Mouse (Mus musculus): ENCODE measurements around the gene Ano6. TPM values are rescaled to one million over a fixed set of nuclear protein-coding genes. Genes with fewer than 3 reads are reported as not detected.
A peak's percentile ranks its signal among the peaks of the same experiment; 100 is the strongest.

Gene Ano6
- polyA plus RNA-seq, 1 experiment from 2014 or later, result 46.4 TPM

DNA sequence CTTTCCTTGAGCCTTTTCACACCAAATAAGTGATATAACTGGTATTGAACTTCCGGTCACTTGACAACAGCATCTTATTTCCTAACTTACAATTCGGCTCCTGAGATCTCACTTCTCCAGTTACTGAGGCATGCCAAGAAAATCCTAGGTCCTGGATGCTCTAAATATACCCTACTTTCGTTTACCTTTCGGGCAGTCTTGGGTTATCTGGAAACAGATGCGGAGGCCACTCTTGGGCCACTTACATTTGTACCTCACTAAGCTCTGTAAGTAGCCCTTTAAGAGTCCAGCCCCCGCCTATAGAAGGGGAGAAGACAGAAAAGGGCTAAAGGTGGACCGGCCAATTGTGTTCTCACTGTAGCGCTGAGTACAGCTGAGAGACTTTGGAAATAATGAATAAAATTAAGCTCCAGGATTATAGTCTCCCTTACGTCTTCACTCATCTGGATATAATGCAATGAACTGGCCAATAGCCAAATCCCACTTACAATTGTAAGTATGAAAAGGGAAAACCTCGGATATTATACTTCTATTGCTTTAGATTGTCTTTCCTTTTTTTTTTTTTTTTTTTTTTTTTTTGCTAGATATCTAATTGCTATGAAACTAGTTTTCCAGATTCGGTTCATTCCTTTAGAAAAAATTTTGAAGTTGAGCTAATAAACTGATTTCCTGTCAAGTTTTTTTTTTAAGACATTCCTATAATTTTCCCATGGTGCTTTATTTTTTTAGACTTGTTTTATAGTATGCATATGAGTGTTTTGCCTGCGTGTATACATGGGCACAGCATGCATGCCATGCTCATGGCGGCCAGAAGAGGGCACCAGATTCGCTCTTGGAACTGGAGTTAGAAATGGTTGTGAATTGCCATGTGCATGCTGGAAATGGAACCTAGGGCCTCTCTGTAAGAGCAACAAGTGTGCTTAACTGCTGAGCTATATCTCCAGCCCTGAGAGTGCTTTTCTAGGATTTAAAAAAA is 17.5 kb upstream of the Ano6 start:
- H3K27me3 ChIP-seq (ENCODE audit: control insufficient read depth, insufficient read depth, low read length), result no peaks in the 10 kb centered on the region
- no peaks in the 10 kb centered on the region for H3K36me3 ChIP-seq (ENCODE audit: control insufficient read depth, insufficient read depth, low read length)
- no peak overlapping the region for H3K4me2 ChIP-seq (replicated peaks; ENCODE audit: low read depth, low read length)
- WGBS, result 56% methylated on average over 14 of the region's 14 CpGs
- ATAC-seq (ENCODE audit: insufficient number of reproducible peaks, insufficient read depth, low FRiP score, low read depth), result no peak
- no peak overlapping the region for H3K4me3 ChIP-seq (ENCODE audit: low read depth, low read length)
- H3K27ac ChIP-seq (ENCODE audit: low read length), result no peak overlapping the region
- H3K4me1 ChIP-seq (ENCODE audit: control insufficient read depth, insufficient read depth, low read length), result no peaks in the 10 kb centered on the region
- no peaks in the 10 kb centered on the region for H3K9me3 ChIP-seq (ENCODE audit: control insufficient read depth, low read depth, low read length)
- H3K9ac ChIP-seq (replicated peaks; ENCODE audit: low read depth, low read length), result no peak overlapping the region

DNA sequence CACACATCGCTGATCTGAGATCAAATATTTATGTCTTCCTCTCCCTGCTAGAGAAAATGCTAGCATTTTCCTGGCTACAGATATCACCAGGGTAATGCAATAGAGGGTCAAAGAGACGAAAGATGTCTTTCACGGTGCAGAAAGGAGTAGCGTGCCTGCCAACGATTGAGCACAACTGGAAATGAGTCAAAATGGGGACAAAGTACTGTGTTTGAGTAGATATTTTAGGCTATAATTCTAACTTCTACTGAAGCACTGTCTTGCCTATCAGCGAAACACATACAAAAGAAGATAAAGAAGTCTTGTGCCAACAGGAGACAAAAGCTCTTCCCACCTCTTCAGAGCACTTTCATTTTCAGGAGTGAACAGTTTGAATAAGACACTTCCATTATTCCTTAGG is 16.4 kb upstream of the Ano6 start:
- WGBS, result 77% methylated on average over 6 of the region's 6 CpGs

DNA sequence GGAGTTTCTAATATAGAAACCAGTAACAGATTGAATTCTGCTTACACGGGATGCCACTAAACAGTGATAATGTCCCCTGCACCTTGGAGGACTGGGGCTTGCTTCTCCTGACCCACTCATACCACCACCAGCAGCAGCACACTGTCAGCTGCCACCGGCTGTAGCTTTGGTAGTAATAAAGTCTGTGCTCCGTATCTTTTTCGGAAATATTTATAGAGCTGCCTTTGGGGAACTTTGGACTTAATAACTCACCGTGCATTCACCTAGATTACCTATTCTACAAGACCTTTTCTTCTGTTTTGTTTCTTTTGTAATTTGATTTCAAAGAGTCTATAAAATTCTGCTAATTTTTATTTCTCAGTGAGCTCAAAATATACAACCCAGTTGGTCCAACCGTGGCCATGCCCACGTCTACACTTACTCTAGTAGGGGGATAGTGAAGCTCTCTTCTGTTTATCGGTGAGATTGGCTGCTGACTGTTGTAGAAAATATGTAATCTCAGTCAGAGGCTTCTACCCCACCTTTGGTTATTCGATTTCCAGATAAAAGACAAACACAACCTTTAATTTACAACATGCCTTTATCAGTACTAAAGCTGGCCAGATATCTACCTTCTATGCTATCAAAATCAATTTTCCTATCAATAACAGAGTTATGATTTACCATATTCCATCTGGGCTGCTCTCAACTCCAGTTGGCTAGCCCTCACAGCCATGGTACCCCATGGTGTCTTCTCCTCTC is 15.8 kb upstream of the Ano6 start:
- Histone ChIP-seq H3K9me3 (ENCODE audit: control insufficient read depth, low read depth, low read length) (no peaks in the 10 kb centered on the region), H3K4me1 (ENCODE audit: control insufficient read depth, insufficient read depth, low read length) (no peaks in the 10 kb centered on the region), H3K27me3 (ENCODE audit: control insufficient read depth, insufficient read depth, low read length) (no peaks in the 10 kb centered on the region), H3K27ac (ENCODE audit: low read length) (no peak overlapping the region), H3K4me2 (replicated peaks; ENCODE audit: low read depth, low read length) (no peak overlapping the region), H3K9ac (replicated peaks; ENCODE audit: low read depth, low read length) (no peak overlapping the region), H3K4me3 (ENCODE audit: low read depth, low read length) (no peak overlapping the region), H3K36me3 (ENCODE audit: control insufficient read depth, insufficient read depth, low read length) (no peaks in the 10 kb centered on the region)
- WGBS, result 85% methylated on average over 9 of the region's 9 CpGs
- ATAC-seq (ENCODE audit: insufficient number of reproducible peaks, insufficient read depth, low FRiP score, low read depth), result no peak

More for the DNA sequence above, 16.4 kb upstream of the Ano6 start:
- no peak overlapping the region for H3K9ac ChIP-seq (replicated peaks; ENCODE audit: low read depth, low read length)
- no peak for ATAC-seq (ENCODE audit: insufficient number of reproducible peaks, insufficient read depth, low FRiP score, low read depth)
- no peaks in the 10 kb centered on the region for H3K9me3 ChIP-seq (ENCODE audit: control insufficient read depth, low read depth, low read length)
- H3K27ac ChIP-seq (ENCODE audit: low read length), result no peak overlapping the region
- no peak overlapping the region for H3K4me2 ChIP-seq (replicated peaks; ENCODE audit: low read depth, low read length)
- no peak overlapping the region for H3K4me3 ChIP-seq (ENCODE audit: low read depth, low read length)
- no peaks in the 10 kb centered on the region for H3K36me3 ChIP-seq (ENCODE audit: control insufficient read depth, insufficient read depth, low read length)
- H3K4me1 ChIP-seq (ENCODE audit: control insufficient read depth, insufficient read depth, low read length), result no peaks in the 10 kb centered on the region
- no peaks in the 10 kb centered on the region for H3K27me3 ChIP-seq (ENCODE audit: control insufficient read depth, insufficient read depth, low read length)

DNA sequence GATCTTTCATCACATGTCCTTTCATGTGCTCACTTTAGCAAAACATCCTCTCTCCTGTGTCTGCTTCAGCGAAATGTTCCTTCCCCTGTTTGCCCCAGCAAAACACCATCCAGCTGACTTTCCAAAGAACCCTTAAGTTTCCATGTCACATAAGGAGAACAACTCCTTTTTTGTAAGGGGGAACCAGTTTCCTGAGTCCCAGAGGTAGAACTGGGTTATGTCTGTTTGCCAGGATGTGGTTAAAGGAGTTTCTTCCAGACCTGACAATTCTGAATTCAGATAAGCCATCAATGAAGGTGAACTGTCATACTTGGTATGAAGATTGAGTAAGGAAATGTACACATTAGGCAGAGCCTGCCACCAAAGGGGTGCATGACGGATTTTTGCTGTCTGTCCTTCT is 12.9 kb upstream of the Ano6 start:
- WGBS, result 94% methylated on average over 2 of the region's 2 CpGs
- Histone ChIP-seq H3K9me3 (ENCODE audit: control insufficient read depth, low read depth, low read length) (no peaks in the 10 kb centered on the region), H3K36me3 (ENCODE audit: control insufficient read depth, insufficient read depth, low read length) (no peaks in the 10 kb centered on the region)

DNA sequence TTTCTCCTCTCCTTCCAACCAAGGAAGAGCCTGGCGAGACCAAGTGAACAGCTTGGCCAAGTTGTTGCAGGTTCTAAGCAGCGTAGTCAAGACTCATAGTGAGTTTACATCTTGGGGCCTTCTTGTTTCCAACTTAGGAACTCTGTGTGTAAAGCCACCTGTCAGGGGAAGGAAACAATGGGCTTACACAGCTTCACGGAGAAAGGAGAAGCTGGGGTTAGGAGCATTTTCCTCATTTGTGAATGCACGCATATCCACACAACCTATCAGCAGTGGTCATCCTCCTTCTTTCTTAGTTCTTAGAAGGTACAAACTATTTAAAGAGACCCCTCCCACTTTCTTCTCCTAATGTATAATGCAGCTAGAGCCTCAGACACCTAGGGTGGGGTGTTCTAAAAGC is 11.9 kb upstream of the Ano6 start:
- no peak for ATAC-seq (ENCODE audit: insufficient number of reproducible peaks, insufficient read depth, low FRiP score, low read depth)
- Histone ChIP-seq H3K27me3 (ENCODE audit: control insufficient read depth, insufficient read depth, low read length) (no peaks in the 10 kb centered on the region), H3K4me3 (ENCODE audit: low read depth, low read length) (no peak overlapping the region), H3K4me1 (ENCODE audit: control insufficient read depth, insufficient read depth, low read length) (no peaks in the 10 kb centered on the region), H3K27ac (ENCODE audit: low read length) (no peak overlapping the region), H3K9me3 (ENCODE audit: control insufficient read depth, low read depth, low read length) (no peaks in the 10 kb centered on the region), H3K9ac (replicated peaks; ENCODE audit: low read depth, low read length) (no peak overlapping the region), H3K36me3 (ENCODE audit: control insufficient read depth, insufficient read depth, low read length) (no peaks in the 10 kb centered on the region), H3K4me2 (replicated peaks; ENCODE audit: low read depth, low read length) (no peak overlapping the region)
- WGBS, result 83% methylated on average over 4 of the region's 4 CpGs

More for the DNA sequence above, 12.9 kb upstream of the Ano6 start:
- no peak overlapping the region for H3K27ac ChIP-seq (ENCODE audit: low read length)
- no peak for ATAC-seq (ENCODE audit: insufficient number of reproducible peaks, insufficient read depth, low FRiP score, low read depth)
- H3K4me1 ChIP-seq (ENCODE audit: control insufficient read depth, insufficient read depth, low read length), result no peaks in the 10 kb centered on the region
- no peak overlapping the region for H3K9ac ChIP-seq (replicated peaks; ENCODE audit: low read depth, low read length)
- no peak overlapping the region for H3K4me2 ChIP-seq (replicated peaks; ENCODE audit: low read depth, low read length)
- no peaks in the 10 kb centered on the region for H3K27me3 ChIP-seq (ENCODE audit: control insufficient read depth, insufficient read depth, low read length)
- H3K4me3 ChIP-seq (ENCODE audit: low read depth, low read length), result no peak overlapping the region

DNA sequence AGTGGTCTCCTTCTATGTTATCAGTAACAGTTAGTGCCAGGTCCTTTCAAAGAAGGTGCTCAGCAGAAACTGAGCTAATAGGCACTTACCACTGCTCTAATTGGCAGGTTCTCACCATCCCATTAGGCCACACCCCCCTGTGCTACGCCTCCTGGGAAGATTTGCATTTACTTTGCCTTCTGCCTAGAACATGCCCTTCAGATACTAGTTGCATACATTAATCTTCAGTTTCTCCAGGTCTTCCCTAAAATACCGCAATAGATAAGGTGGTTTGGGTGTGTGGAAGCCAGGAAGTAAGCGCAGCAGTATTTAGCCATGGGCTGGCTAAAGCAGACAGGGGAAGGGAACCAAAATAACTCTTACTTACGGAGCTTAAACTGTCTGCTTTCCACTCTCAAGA is 4.0 kb upstream of the Ano6 start:
- H3K27me3 ChIP-seq (ENCODE audit: control insufficient read depth, insufficient read depth, low read length), result no peaks in the 10 kb centered on the region
- no peak overlapping the region for H3K4me2 ChIP-seq (replicated peaks; ENCODE audit: low read depth, low read length)
- H3K27ac ChIP-seq (ENCODE audit: low read length), result no peak overlapping the region
- H3K9me3 ChIP-seq (ENCODE audit: control insufficient read depth, low read depth, low read length), result no peaks in the 10 kb centered on the region
- H3K36me3 ChIP-seq (ENCODE audit: control insufficient read depth, insufficient read depth, low read length), result no peaks in the 10 kb centered on the region
- no peak overlapping the region for H3K4me3 ChIP-seq (ENCODE audit: low read depth, low read length)
- no peak overlapping the region for H3K9ac ChIP-seq (replicated peaks; ENCODE audit: low read depth, low read length)
- no peak for ATAC-seq (ENCODE audit: insufficient number of reproducible peaks, insufficient read depth, low FRiP score, low read depth)
- WGBS, result 86% methylated on average over 4 of the region's 4 CpGs
- H3K4me1 ChIP-seq (ENCODE audit: control insufficient read depth, insufficient read depth, low read length), result no peaks in the 10 kb centered on the region

DNA sequence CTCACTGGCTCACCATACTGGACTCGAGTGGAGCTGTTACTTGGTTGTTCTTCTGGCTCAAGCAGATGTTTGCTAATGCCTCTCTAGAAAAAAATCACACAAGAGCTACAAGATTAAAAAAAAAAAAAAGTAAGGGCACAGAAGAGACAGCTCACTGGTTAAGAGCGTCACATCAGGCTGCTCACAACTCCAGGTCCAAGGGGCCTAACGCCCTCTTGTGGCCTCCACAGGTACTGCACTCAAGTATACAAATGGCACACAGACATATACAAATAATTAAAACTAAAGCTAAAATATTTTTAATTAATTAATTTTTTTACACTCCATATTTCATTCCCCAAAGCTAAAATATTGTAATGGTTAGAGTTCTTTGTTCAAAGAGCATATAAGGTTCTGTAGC is 3.1 kb upstream of the Ano6 start:
- no peak overlapping the region for H3K4me2 ChIP-seq (replicated peaks; ENCODE audit: low read depth, low read length)
- 0 out of 2 replicates have a peak, but pooled peaks cover 2% of the 10 kb centered on the region for H3K4me1 ChIP-seq (ENCODE audit: control insufficient read depth, insufficient read depth, low read length)
- no peak for ATAC-seq (ENCODE audit: insufficient number of reproducible peaks, insufficient read depth, low FRiP score, low read depth)
- no peaks in the 10 kb centered on the region for H3K36me3 ChIP-seq (ENCODE audit: control insufficient read depth, insufficient read depth, low read length)
- no peak overlapping the region for H3K9ac ChIP-seq (replicated peaks; ENCODE audit: low read depth, low read length)
- no peaks in the 10 kb centered on the region for H3K27me3 ChIP-seq (ENCODE audit: control insufficient read depth, insufficient read depth, low read length)
- WGBS, result 60% methylated on average over 3 of the region's 3 CpGs
- H3K27ac ChIP-seq (ENCODE audit: low read length), result no peak overlapping the region
- no peak overlapping the region for H3K4me3 ChIP-seq (ENCODE audit: low read depth, low read length)
- H3K9me3 ChIP-seq (ENCODE audit: control insufficient read depth, low read depth, low read length), result no peaks in the 10 kb centered on the region

DNA sequence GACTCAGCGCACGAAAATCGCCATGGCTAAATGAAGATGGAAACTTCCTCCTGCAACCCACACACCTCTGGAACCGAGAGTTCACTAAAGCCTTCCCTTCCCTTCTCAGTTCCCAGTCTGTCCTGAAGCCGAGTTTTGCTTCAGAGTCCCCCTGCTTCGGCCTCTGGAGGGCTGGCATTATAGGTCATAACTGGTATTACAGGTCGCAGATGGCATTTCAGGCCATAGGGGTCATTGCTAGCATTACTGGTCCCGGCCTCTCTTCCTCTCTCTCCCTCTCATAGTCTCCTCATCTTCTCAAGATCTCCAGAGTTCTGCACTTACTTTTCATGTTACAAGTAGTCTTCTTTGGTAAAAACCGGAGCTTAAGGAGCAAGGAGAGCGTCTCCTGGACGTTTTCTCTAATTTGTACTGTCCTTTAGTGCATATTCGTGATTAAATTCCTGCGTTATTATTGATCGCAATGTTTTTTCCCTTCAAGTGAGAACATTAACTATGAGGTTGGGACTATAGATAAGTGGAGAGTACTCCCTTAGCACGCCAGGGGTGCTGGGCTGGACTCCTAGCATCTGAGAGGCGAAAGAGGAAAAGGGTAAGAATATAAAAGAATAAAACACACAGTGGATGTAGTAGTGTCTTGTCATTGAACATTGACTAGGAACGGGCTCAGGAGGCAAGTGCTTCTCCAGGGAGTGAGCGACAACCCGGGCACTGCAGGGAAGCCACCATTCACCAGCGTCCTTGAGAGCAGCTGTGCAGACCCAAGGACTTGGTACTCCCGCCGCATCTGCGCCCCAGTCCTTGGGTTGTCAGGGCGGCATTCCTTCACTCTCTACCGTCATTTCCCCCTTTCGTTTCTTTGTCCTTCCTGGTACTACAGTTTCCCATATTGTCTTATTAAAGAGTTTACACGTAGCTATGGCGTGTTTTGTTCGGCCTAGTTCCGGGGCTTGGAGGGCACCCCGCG is 798 bp upstream of the Ano6 start:
- WGBS, result 19% methylated on average over 32 of the region's 32 CpGs
- Histone ChIP-seq H3K27me3 (ENCODE audit: control insufficient read depth, insufficient read depth, low read length) (no peaks in the 10 kb centered on the region), H3K27ac (ENCODE audit: low read length) (peak overlapping the region; percentile 71; the same call in 1 of the 2 replicates), H3K4me2 (replicated peaks; ENCODE audit: low read depth, low read length) (peak overlapping the region; percentile 52), H3K4me1 (ENCODE audit: control insufficient read depth, insufficient read depth, low read length) (peaks cover 13% of the 10 kb centered on the region; the same call in 1 of the 2 replicates), H3K4me3 (ENCODE audit: low read depth, low read length) (peak overlapping the region; percentile 61), H3K36me3 (ENCODE audit: control insufficient read depth, insufficient read depth, low read length) (no peaks in the 10 kb centered on the region), H3K9me3 (ENCODE audit: control insufficient read depth, low read depth, low read length) (no peaks in the 10 kb centered on the region), H3K9ac (replicated peaks; ENCODE audit: low read depth, low read length) (peak overlapping the region; percentile 64)
- ATAC-seq (ENCODE audit: insufficient number of reproducible peaks, insufficient read depth, low FRiP score, low read depth), result peak; percentile 29; the same call in 1 of the 2 replicates

All from stomach, embryonic 14.5 days (tissue).